Mouse (Mus musculus): ENCODE results near the gene Eml4. TPM values are rescaled to one million over a fixed set of nuclear protein-coding genes. Genes with fewer than 3 reads are reported as not detected.

The Eml4 gene
- total and polyA plus RNA-seq, 3 experiments = 38.2 to 75.6 (median 60.1) TPM

DNA sequence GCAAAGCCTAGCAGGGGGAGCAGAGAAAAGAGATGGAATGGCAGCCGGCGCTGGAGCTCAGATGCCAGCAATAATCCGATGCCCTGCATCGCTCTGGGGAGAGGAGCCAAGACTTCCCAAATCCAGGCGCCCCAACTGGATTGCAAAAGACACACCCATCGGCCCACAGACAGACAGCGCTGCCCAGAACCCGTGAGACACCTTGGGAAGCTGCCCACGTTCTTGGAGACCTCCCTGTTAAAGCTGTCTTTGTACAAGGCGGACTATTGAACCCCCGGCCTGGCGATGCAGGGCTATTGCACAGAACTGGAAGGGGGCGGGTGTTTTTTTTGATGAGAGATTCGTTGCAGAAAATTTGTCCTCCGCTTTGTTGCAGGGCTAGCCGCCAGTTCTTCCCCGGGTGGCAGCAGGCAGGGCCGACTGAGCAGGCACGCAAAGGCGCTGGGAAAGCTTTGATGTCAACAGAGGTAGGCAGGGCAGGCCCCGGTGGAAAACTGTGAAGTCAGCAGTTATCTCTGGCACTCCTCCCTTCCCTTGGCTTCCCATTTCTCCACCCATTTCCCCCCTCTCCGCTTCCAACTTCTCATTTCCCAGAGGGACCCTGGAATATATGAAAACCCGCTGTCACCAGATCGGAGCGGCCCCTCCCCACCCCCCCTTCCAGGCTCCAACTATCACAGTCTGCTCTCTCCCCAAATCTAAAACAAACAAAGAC is 28.0 kb upstream of the Eml4 start:
- no peak overlapping the region for H3K9ac ChIP-seq (ENCODE audit: insufficient read depth, low read depth)
- peaks cover 4 to 16% of the 10 kb centered on the region in 2 experiments; a peak in 3 of 4 replicates for H3K4me1 ChIP-seq (ENCODE audit: control insufficient read depth in 1 of 2, insufficient read depth in 2 of 2)
- TF ChIP-seq USF1 (IDR thresholded peaks at IDR 0.05; ENCODE audit: low read depth, low read length) = no peak
- 0 out of 2 replicates have a peak, but pooled peaks have one; percentile 45 for TF ChIP-seq MAFK (IDR thresholded peaks at IDR 0.05; ENCODE audit: insufficient replicate concordance, low read length)
- no peak for TF ChIP-seq SMC3 (IDR thresholded peaks at IDR 0.05; ENCODE audit: low read depth, low read length)
- no peak for TF ChIP-seq TBP (conservative IDR thresholded peaks at IDR 0.05; ENCODE audit: low read depth, low read length)
- TF ChIP-seq E2F4 (IDR thresholded peaks at IDR 0.05; ENCODE audit: insufficient replicate concordance, low read depth, low read length) = no peak
- H3K79me2 ChIP-seq (replicated peaks; ENCODE audit: control insufficient read depth, extremely low read depth, insufficient read depth, poor library complexity, severe bottlenecking) = no peaks in the 10 kb centered on the region
- no peak overlapping the region for H3K4me3 ChIP-seq (replicated peaks in 1 of 3; ENCODE audit: low read depth in 2 of 3, low read length in 2 of 3, poor library complexity in 1 of 3)
- H3K27ac ChIP-seq (ENCODE audit: insufficient read depth, low read depth) = no peak overlapping the region
- in situ Hi-C loops (cut with MboI; ENCODE audit: low pct_ligation_motif_present, low pct_unique_long_range_greater_than_20kb, low sequenced_read_pairs) = no loop called here
- DNase-seq (ENCODE audit: extremely low read depth) = no peak
- dilution Hi-C loops (cut with MboI; ENCODE audit: extremely low pct_ligation_motif_present, extremely low pct_unique_long_range_greater_than_20kb, low sequenced_read_pairs) = no loop called here
- H3K27me3 ChIP-seq (replicated peaks) = peaks cover 2% of the 10 kb centered on the region
- H3K9me3 ChIP-seq (replicated peaks; ENCODE audit: low read length) = no peaks in the 10 kb centered on the region
- no peak overlapping the region for H3K4me2 ChIP-seq (ENCODE audit: insufficient read depth, low read depth, poor library complexity, severe bottlenecking)
- H3K36me3 ChIP-seq (replicated peaks in 1 of 2; ENCODE audit: control insufficient read depth in 1 of 2, insufficient read depth in 1 of 2, low read length in 1 of 2) = no peaks in the 10 kb centered on the region

DNA sequence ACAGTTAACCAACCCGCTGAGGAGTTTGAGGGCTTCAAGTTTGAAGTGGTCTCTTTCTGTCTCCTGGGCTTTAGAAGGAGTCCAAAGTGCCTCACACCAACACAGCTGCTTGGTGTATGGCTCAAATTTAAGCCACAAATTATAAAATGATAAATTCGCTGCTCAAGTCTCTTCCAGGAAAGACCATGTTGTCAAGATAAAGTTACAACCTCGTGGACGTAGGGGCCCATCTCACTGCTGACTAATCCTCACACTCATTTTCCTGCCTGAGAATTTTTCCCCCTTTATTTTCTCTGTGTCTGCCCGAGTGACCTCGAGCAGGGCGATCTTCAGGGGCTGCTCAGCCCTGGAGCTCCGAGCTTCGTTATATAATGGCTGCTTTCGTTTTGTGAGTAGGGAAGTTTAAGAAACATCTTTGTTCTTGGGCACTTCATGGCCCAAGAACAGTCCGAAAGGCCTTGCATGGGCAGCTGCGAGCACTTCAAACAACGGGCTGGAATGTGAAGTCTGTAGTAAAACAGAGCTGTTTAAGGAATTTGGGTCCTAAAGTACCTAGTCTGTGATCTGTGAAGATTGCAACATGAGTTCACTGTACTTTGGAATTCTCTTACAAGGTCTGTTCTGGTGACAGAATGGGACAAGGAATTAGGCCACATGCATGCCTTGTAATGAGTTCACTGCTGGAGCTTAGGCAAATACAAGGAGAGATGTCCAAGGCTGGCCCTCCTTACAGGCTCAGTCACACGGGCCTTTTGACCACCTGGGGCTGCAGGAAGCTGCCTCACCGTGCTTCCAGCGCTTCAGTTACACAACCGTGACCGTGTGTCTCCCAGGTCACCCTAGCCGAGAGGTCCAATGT is 27.1 kb upstream of the Eml4 start:
- in situ Hi-C loops (cut with MboI; ENCODE audit: low pct_ligation_motif_present, low pct_unique_long_range_greater_than_20kb, low sequenced_read_pairs) (no loop called here), dilution Hi-C loops (cut with MboI; ENCODE audit: extremely low pct_ligation_motif_present, extremely low pct_unique_long_range_greater_than_20kb, low sequenced_read_pairs) (no loop called here)
- no peak overlapping the region for H3K4me3 ChIP-seq (replicated peaks in 1 of 3; ENCODE audit: low read depth in 2 of 3, low read length in 2 of 3, poor library complexity in 1 of 3)
- no peaks in the 10 kb centered on the region for H3K9me3 ChIP-seq (replicated peaks; ENCODE audit: low read length)
- H3K79me2 ChIP-seq (replicated peaks; ENCODE audit: control insufficient read depth, extremely low read depth, insufficient read depth, poor library complexity, severe bottlenecking) = no peaks in the 10 kb centered on the region
- peaks cover 4 to 16% of the 10 kb centered on the region in 2 experiments; a peak in 3 of 4 replicates for H3K4me1 ChIP-seq (ENCODE audit: control insufficient read depth in 1 of 2, insufficient read depth in 2 of 2)
- DNase-seq (ENCODE audit: extremely low read depth) = no peak
- H3K36me3 ChIP-seq (replicated peaks in 1 of 2; ENCODE audit: control insufficient read depth in 1 of 2, insufficient read depth in 1 of 2, low read length in 1 of 2) = no peaks in the 10 kb centered on the region
- H3K9ac ChIP-seq (ENCODE audit: insufficient read depth, low read depth) = no peak overlapping the region
- H3K27me3 ChIP-seq (replicated peaks) = no peaks in the 10 kb centered on the region
- no peak overlapping the region for H3K4me2 ChIP-seq (ENCODE audit: insufficient read depth, low read depth, poor library complexity, severe bottlenecking)
- H3K27ac ChIP-seq (ENCODE audit: insufficient read depth, low read depth) = no peak overlapping the region
- no peak for TF ChIP-seq EP300 (IDR thresholded peaks at IDR 0.05; ENCODE audit: low read length)
- no peak for TF ChIP-seq ETS1 (conservative IDR thresholded peaks at IDR 0.05; ENCODE audit: low read depth, low read length)
- TF ChIP-seq BHLHE40 (IDR thresholded peaks at IDR 0.05; ENCODE audit: low read depth, low read length) = 0 out of 2 replicates have a peak, but pooled peaks have one; percentile 13

DNA sequence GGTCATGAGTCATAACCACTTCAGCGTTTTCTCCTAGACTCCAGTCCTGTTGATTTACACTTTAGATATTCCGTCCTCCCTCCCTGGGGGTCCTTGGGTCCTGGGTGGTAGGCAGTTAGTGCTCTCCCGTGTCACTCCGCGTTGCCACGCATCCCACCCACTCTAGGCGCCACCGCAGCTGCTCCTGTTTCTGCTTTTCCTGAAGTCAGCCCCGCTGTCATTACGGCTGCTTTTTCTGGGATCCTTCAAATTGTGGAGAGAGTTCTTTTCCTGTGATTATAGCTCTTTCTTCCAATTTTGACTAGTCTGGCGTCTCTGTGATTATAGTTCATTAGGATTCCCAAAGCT is 26.5 kb upstream of the Eml4 start:
- H3K9me3 ChIP-seq (replicated peaks; ENCODE audit: low read length) = no peaks in the 10 kb centered on the region
- peaks cover 4 to 16% of the 10 kb centered on the region in 2 experiments; a peak in 3 of 4 replicates for H3K4me1 ChIP-seq (ENCODE audit: control insufficient read depth in 1 of 2, insufficient read depth in 2 of 2)
- TF ChIP-seq MAX (IDR thresholded peaks at IDR 0.05; ENCODE audit: low read length) (no peak), CHD2 (IDR thresholded peaks at IDR 0.05; ENCODE audit: low read length) (no peak), E2F4 (IDR thresholded peaks at IDR 0.05; ENCODE audit: insufficient replicate concordance, low read depth, low read length) (no peak), RAD21 (IDR thresholded peaks at IDR 0.05; ENCODE audit: low read depth, low read length) (no peak), JUND (conservative IDR thresholded peaks at IDR 0.05; ENCODE audit: low read depth, low read length) (no peak), HCFC1 (IDR thresholded peaks at IDR 0.05; ENCODE audit: low read depth, low read length) (no peak), JUN (IDR thresholded peaks at IDR 0.05; ENCODE audit: insufficient read depth, low read depth, low read length) (no peak), ELF1 (IDR thresholded peaks at IDR 0.05; ENCODE audit: low read depth, low read length) (no peak), BHLHE40 (IDR thresholded peaks at IDR 0.05; ENCODE audit: low read depth, low read length) (no peak), PAX5 (IDR thresholded peaks at IDR 0.05; ENCODE audit: low read length) (no peak), UBTF (IDR thresholded peaks at IDR 0.05; ENCODE audit: low read depth, low read length) (no peak), NELFE (IDR thresholded peaks at IDR 0.05; ENCODE audit: low read depth, low read length) (no peak), MAZ (IDR thresholded peaks at IDR 0.05; ENCODE audit: low read depth, low read length) (no peak), ZMIZ1 (IDR thresholded peaks at IDR 0.05; ENCODE audit: low read depth, low read length) (no peak)
- H3K36me3 ChIP-seq (replicated peaks in 1 of 2; ENCODE audit: control insufficient read depth in 1 of 2, insufficient read depth in 1 of 2, low read length in 1 of 2) = no peaks in the 10 kb centered on the region
- no peak for DNase-seq (ENCODE audit: extremely low read depth)
- dilution Hi-C loops (cut with MboI; ENCODE audit: extremely low pct_ligation_motif_present, extremely low pct_unique_long_range_greater_than_20kb, low sequenced_read_pairs) (no loop called here), in situ Hi-C loops (cut with MboI; ENCODE audit: low pct_ligation_motif_present, low pct_unique_long_range_greater_than_20kb, low sequenced_read_pairs) (no loop called here)
- no peaks in the 10 kb centered on the region for H3K79me2 ChIP-seq (replicated peaks; ENCODE audit: control insufficient read depth, extremely low read depth, insufficient read depth, poor library complexity, severe bottlenecking)
- H3K9ac ChIP-seq (ENCODE audit: insufficient read depth, low read depth) = no peak overlapping the region
- no peaks in the 10 kb centered on the region for H3K27me3 ChIP-seq (replicated peaks)
- no peak overlapping the region for H3K4me3 ChIP-seq (replicated peaks in 1 of 3; ENCODE audit: low read depth in 2 of 3, low read length in 2 of 3, poor library complexity in 1 of 3)
- H3K27ac ChIP-seq (ENCODE audit: insufficient read depth, low read depth) = no peak overlapping the region
- H3K4me2 ChIP-seq (ENCODE audit: insufficient read depth, low read depth, poor library complexity, severe bottlenecking) = no peak overlapping the region
